Mouse (Mus musculus): ENCODE results near the gene Fbxl8.

The Fbxl8 gene

GRCm38 (mm10) chr8:105303874-105304273 lies 39.4 kb downstream of the Fbxl8 start:
- DNase-seq (ENCODE audit: low read depth) = no peak

GRCm38 (mm10) chr8:105304325-105305210 lies 40.1 kb downstream of the Fbxl8 start:
- no peak for DNase-seq (ENCODE audit: low read depth)

- DNase-seq (ENCODE audit: low read depth) = peak; percentile 64
Observed at GRCm38 (mm10) chr8:105305211-105306145, 41.0 kb downstream of the Fbxl8 start, which contains the start of gene Elmo3. TSS of gene Elmo3 (plus strand) at chr8:105305601.

GRCm38 (mm10) chr8:105306146-105306691 lies 41.8 kb downstream of the Fbxl8 start:
- no peak for DNase-seq (ENCODE audit: low read depth)

GRCm38 (mm10) chr8:105307670-105308069 lies 43.2 kb downstream of the Fbxl8 start:
- no peak for DNase-seq (ENCODE audit: low read depth)

GRCm38 (mm10) chr8:105308428-105308827 lies 44.0 kb downstream of the Fbxl8 start:
- DNase-seq (ENCODE audit: low read depth) = no peak

GRCm38 (mm10) chr8:105309142-105309847 lies 44.8 kb downstream of the Fbxl8 start:
- no peak for DNase-seq (ENCODE audit: low read depth)

- DNase-seq (ENCODE audit: low read depth) = no peak
Observed at GRCm38 (mm10) chr8:105310118-105310517, 45.7 kb downstream of the Fbxl8 start.

- DNase-seq (ENCODE audit: low read depth) = no peak
Observed at GRCm38 (mm10) chr8:105311718-105312117, 47.3 kb downstream of the Fbxl8 start.

- DNase-seq (ENCODE audit: low read depth) = no peak
Observed at GRCm38 (mm10) chr8:105312891-105313481, 48.5 kb downstream of the Fbxl8 start.

- DNase-seq (ENCODE audit: low read depth) = no peak
Observed at GRCm38 (mm10) chr8:105313622-105314402, 49.4 kb downstream of the Fbxl8 start.

GRCm38 (mm10) chr8:105315073-105315769 lies 50.8 kb downstream of the Fbxl8 start:
- DNase-seq (ENCODE audit: low read depth) = no peak

GRCm38 (mm10) chr8:105317941-105318340 lies 53.5 kb downstream of the Fbxl8 start:
- no peak for DNase-seq (ENCODE audit: low read depth)

GRCm38 (mm10) chr8:105318662-105319190 lies 54.3 kb downstream of the Fbxl8 start:
- DNase-seq (ENCODE audit: low read depth) = no peak

All from naive thymus-derived CD4-positive, alpha-beta T cell, adult 2 months (primary cell).